Mouse (Mus musculus) neural tube, embryonic 11.5 days (tissue): ENCODE measurements at regions not wholly inside any gene's neighbourhood (a gene's known extent, or its start where the extent isn't known, plus 50 kb on each side); places are given as distances from the start of the nearest gene placed in this dataset.

ENCODE experiments used
- ATAC-seq: fragments of 200-750 bp; cut with Nextera tagmentation; 2 replicates; pipeline ENCODE4 v1.8.0; 2017; ENCODE audit warnings: moderate number of reproducible peaks, mild to moderate bottlenecking, moderate TSS enrichment, moderate library complexity; ENCODE audit not compliant: insufficient read depth, low FRiP score, low TSS enrichment
- DNase-seq: peaks from one replicate; pipeline ENCODE4 v3.0.0-alpha.2; 2015; ENCODE audit warnings: low spot score
- H3K27ac ChIP-seq: fragments of 300-500 bp; sonication (generic); 2 replicates; pipeline ENCODE4 v1.5.1; 2014; ENCODE audit warnings: low read depth, mild to moderate bottlenecking, low read length
- H3K27me3 ChIP-seq: fragments of 300-500 bp; sonication (generic); 2 replicates; pipeline ENCODE4 v1.6.1; 2014; ENCODE audit warnings: mild to moderate bottlenecking, low read length, mixed read lengths; ENCODE audit not compliant: control insufficient read depth, insufficient read depth
- H3K36me3 ChIP-seq: fragments of 300-500 bp; sonication (generic); 2 replicates; pipeline ENCODE4 v1.6.1; 2014; ENCODE audit warnings: mild to moderate bottlenecking, low read length, moderate library complexity, mixed read lengths; ENCODE audit not compliant: control insufficient read depth, insufficient read depth
- H3K4me1 ChIP-seq: fragments of 300-500 bp; sonication (generic); 2 replicates; pipeline ENCODE4 v1.6.1; 2014; ENCODE audit warnings: low read length, mixed read lengths; ENCODE audit not compliant: control insufficient read depth, insufficient read depth
- H3K4me2 ChIP-seq: fragments of 300-500 bp; sonication (generic); 2 replicates; pipeline ENCODE4 v1.6.1; 2014; ENCODE audit warnings: low read depth, mild to moderate bottlenecking, moderate library complexity
- H3K4me3 ChIP-seq: fragments of 300-500 bp; sonication (generic); 2 replicates; pipeline ENCODE4 v1.5.1; 2014; ENCODE audit warnings: low read depth, low read length
- H3K9ac ChIP-seq: fragments of 300-500 bp; sonication (generic); 2 replicates; pipeline ENCODE4 v1.6.1; 2014; ENCODE audit warnings: mild to moderate bottlenecking, low read length
- H3K9me3 ChIP-seq: fragments of 300-500 bp; sonication (generic); 2 replicates; pipeline ENCODE4 v1.6.1; 2016; ENCODE audit warnings: low read length; ENCODE audit not compliant: control insufficient read depth
- WGBS: fragments of 180-500 bp; shearing (Covaris S2); extraction: QIAGEN DNeasy Blood & Tissue Kit; methylation state at CpG from one replicate; pipeline ENCODE4 v1.1.7; 2014; 5-methylcytosine and 5-hydroxymethylcytosine counted together

DNA sequence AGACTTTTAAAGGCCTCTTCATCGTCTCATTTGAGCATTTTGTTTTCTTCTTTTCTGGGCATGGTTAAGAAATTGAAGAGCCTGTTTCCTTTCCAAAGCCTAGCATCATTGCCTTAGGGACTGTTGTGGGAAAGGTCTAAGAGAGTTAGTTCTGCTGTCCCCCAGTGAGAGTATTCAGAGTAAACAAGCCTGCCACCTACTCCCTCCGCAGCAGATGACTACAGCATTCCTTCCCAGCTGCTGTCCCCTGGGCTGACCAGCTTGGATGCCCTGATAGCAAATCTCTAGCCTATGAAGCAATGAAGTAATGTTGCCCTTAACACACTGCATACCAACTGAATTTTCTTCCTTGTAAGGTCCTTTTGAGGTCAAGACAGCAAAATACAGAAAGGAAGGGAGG, 164.9 kb downstream of the Moxd1 start:
- ATAC-seq (no peak), DNase-seq (no peak)
- Histone ChIP-seq H3K9me3 (no peaks in the 10 kb centered on the region), H3K9ac (no peak overlapping the region), H3K4me2 (no peak overlapping the region), H3K4me3 (no peak overlapping the region), H3K36me3 (no peaks in the 10 kb centered on the region), H3K27ac (no peak overlapping the region), H3K27me3 (no peaks in the 10 kb centered on the region), H3K4me1 (no peaks in the 10 kb centered on the region)
- WGBS: 72% methylated on average over 2 of the region's 2 CpGs

DNA sequence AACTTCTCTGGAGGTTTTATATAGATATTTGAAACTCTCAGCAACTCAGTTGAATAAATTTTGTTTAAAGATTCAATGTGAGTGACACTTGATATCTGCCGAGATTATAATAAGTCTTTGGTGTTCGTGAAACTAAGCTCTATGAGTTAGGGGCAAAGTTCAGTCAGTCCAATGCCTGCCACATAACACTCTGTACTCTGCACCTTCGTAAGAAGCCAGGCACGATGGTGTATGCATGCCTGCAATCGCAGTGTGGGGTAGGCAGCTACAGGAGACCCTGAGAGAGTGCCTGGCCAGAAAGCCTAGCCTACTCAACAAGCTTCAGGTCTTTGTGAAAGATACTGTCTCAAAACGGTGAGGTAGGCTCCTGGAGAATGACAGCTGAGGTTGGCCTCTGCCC, 167.7 kb downstream of the Moxd1 start:
- WGBS: 83% methylated on average over 6 of the region's 6 CpGs
- H3K27ac ChIP-seq: no peak overlapping the region
- no peaks in the 10 kb centered on the region for H3K9me3 ChIP-seq
- H3K4me1 ChIP-seq: no peaks in the 10 kb centered on the region
- no peaks in the 10 kb centered on the region for H3K36me3 ChIP-seq
- no peaks in the 10 kb centered on the region for H3K27me3 ChIP-seq
- DNase-seq: no peak
- H3K9ac ChIP-seq: no peak overlapping the region
- no peak for ATAC-seq
- H3K4me3 ChIP-seq: no peak overlapping the region
- H3K4me2 ChIP-seq: no peak overlapping the region

DNA sequence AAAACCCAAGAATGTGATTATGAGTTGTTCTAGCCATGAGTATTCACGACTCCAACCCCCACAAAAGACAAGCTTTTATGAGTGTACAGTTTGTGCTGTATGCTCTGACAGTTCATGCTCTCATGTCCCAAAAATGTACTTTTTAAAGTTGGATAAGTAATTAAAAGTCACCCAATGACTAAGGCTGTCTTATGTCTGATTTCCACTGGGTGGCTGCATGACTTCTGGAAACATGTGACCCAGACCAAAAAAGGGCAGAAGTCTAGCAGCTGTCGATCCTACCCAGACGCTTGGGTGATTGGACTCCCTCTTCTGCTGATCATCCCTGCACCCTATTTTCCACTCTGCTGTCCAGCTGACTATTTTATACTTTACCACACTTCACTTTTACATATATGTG, 168.7 kb downstream of the Moxd1 start:
- ATAC-seq (no peak), DNase-seq (no peak)
- WGBS: 74% methylated on average over 3 of the region's 3 CpGs
- Histone ChIP-seq H3K27ac (no peak overlapping the region), H3K4me2 (no peak overlapping the region), H3K36me3 (no peaks in the 10 kb centered on the region), H3K27me3 (no peaks in the 10 kb centered on the region), H3K4me3 (no peak overlapping the region), H3K9me3 (no peaks in the 10 kb centered on the region), H3K9ac (no peak overlapping the region), H3K4me1 (no peaks in the 10 kb centered on the region)

DNA sequence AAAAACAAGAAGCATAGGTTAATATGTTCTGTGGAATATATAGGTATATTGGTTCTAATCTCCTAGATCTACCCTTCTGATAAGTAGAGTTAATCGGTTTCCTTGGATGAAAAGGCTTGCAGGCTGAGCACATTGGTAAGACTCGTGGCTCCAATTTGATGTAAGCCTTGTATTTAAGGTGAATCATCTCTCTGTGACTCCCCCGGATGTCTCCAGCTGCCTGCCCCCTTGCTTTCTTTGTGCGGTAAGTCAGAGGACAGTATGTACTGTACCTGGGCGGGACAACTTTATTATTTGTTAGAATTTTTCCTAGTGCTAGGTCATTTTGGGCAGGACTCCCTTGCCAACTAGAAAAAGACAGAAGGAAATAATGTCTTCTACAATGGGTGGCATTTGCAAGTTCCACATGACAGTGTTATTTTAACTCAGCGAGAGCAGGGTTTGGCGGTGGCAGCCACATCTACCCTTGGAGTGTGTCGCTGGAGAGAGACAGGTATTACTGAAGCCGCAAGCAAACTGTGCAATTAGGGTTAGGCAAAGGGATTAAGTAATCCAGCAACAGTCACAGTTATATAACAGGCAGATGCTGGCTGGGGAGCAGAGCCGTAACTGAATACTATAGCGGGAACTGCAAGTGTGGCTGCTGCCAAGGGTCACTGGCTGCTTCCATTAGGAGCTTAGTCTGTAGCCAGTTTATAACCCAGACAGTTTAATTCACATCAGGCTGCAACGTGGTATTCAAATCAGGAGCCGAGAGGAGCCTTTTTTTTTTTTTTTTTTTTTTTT, 172.9 kb downstream of the Moxd1 start:
- H3K27me3 ChIP-seq: no peaks in the 10 kb centered on the region
- H3K4me1 ChIP-seq: no peaks in the 10 kb centered on the region
- no peak overlapping the region for H3K4me3 ChIP-seq
- H3K9me3 ChIP-seq: no peaks in the 10 kb centered on the region
- H3K4me2 ChIP-seq: no peak overlapping the region
- WGBS: 74% methylated on average over 13 of the region's 13 CpGs
- no peak overlapping the region for H3K9ac ChIP-seq
- DNase-seq: no peak
- H3K36me3 ChIP-seq: no peaks in the 10 kb centered on the region
- no peak overlapping the region for H3K27ac ChIP-seq
- ATAC-seq: no peak

DNA sequence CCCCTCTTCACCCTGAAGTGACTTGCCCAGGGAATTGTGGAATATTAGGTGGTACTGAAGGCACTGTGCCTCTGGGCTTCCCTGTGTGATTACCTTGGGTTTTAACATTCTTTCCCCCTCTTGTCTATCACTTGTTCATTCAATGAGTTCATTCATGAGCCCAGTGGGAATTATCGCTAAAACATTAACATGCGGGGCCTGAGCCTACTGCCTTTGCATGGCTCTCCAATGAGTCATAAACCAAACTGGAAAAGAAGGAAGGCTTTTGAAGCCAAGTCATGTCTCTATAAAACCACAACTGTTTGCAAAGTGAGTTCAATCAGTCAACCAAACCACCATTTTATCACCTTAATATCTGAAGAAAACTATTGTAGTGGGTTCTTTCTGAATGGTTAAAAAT, 173.8 kb downstream of the Moxd1 start:
- no peak overlapping the region for H3K4me2 ChIP-seq
- 84% methylated on average over 2 of the region's 2 CpGs for WGBS
- ATAC-seq (no peak), DNase-seq (no peak)
- H3K9ac ChIP-seq: no peak overlapping the region
- no peaks in the 10 kb centered on the region for H3K4me1 ChIP-seq
- H3K36me3 ChIP-seq: no peaks in the 10 kb centered on the region
- no peak overlapping the region for H3K4me3 ChIP-seq
- no peaks in the 10 kb centered on the region for H3K27me3 ChIP-seq
- no peaks in the 10 kb centered on the region for H3K9me3 ChIP-seq
- H3K27ac ChIP-seq: no peak overlapping the region

DNA sequence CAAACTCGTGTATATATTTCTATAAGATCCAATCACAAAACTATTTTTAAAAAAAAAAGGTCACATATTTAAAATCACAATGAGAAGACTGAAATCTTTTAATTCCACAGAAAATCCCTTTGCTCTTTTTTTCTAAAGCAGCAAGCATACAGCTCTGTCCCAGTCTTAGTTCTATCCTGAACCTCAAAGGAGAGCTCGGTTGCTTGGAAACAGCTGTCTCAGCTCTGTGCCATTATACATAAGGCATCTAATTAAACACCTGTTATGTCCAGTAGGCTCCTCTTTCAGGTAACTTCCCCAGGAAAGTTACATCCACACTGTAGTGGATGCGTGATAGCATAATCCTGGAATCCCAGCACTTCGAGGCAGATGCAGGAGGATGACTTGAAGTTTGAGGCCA, 181.5 kb downstream of the Moxd1 start:
- no peak for ATAC-seq
- H3K4me1 ChIP-seq: no peaks in the 10 kb centered on the region
- H3K9ac ChIP-seq: no peak overlapping the region
- H3K36me3 ChIP-seq: no peaks in the 10 kb centered on the region
- no peaks in the 10 kb centered on the region for H3K27me3 ChIP-seq
- H3K27ac ChIP-seq: no peak overlapping the region
- H3K9me3 ChIP-seq: no peaks in the 10 kb centered on the region
- H3K4me3 ChIP-seq: no peak overlapping the region
- DNase-seq: no peak
- WGBS: 74% methylated on average over 4 of the region's 4 CpGs
- no peak overlapping the region for H3K4me2 ChIP-seq

DNA sequence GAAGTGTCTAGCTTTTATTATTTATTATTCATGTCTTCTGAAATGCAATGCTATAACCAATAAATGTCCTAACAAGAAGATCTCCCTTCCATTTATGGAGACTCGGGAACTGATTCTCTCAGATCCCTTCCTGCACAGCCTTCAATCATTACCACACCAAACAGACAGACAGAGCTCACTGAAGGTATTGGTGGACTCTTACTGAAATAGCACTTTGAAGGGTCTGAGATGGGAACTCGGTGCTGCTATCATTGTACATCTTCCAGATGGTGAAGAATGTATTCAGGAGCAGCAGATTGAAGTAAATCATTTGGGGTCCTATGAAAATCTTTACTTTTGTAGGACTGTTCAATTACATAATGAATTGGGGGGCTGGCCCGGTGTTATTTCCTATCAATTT, 183.6 kb downstream of the Moxd1 start:
- H3K4me2 ChIP-seq: no peak overlapping the region
- H3K9ac ChIP-seq: no peak overlapping the region
- no peaks in the 10 kb centered on the region for H3K4me1 ChIP-seq
- H3K36me3 ChIP-seq: no peaks in the 10 kb centered on the region
- no peak overlapping the region for H3K27ac ChIP-seq
- H3K9me3 ChIP-seq: no peaks in the 10 kb centered on the region
- DNase-seq (no peak), ATAC-seq (no peak)
- no peaks in the 10 kb centered on the region for H3K27me3 ChIP-seq
- H3K4me3 ChIP-seq: no peak overlapping the region
- 46% methylated on average over 3 of the region's 3 CpGs for WGBS

DNA sequence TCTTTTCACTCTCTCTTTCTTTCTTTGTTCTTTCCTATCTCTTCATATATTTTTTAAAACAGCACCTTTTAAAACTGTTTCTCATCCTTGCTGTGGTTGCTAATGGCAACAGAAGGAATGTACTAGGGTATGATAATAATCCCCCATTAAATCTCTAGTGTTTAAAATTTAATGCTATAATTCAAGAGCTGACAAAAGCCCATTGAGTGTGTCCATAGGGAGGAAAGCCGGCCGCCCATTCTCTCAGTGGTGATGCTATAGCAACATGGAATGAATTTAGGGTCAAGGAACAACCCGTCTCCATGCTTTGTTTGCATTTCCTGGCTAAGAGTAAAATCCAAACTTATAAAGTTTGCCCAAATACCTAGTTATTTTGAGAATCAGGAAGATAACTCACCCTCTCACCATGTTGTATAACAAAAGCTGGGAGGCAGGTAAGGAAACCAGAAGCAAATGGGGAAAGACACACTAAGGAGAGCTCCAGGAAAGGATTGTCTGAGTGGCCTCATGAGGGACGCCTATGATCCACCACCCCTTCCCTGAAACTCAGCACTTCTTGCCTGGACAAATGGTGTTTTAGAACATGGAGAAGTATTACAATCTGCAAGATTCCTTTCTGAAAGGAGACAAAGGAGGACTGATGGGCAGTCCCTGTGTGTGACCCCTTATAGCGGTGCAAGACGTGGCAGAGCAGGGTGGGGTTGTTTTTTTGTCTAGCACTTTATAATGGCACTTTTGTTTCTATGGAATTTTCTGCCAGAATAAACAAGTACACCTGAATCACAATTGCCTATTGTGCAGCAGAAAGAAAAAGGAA, 184.3 kb downstream of the Moxd1 start:
- no peaks in the 10 kb centered on the region for H3K36me3 ChIP-seq
- ATAC-seq (peak; percentile 80), DNase-seq (peak; percentile 64)
- 0 out of 2 replicates have a peak overlapping the region, but pooled peaks have one; percentile 3 for H3K4me2 ChIP-seq
- H3K27ac ChIP-seq: 0 out of 2 replicates have a peak overlapping the region, but pooled peaks have one; percentile 58
- no peaks in the 10 kb centered on the region for H3K27me3 ChIP-seq
- 27% methylated on average over 6 of the region's 6 CpGs for WGBS
- no peak overlapping the region for H3K4me3 ChIP-seq
- H3K4me1 ChIP-seq: no peaks in the 10 kb centered on the region
- H3K9ac ChIP-seq: no peak overlapping the region
- no peaks in the 10 kb centered on the region for H3K9me3 ChIP-seq

DNA sequence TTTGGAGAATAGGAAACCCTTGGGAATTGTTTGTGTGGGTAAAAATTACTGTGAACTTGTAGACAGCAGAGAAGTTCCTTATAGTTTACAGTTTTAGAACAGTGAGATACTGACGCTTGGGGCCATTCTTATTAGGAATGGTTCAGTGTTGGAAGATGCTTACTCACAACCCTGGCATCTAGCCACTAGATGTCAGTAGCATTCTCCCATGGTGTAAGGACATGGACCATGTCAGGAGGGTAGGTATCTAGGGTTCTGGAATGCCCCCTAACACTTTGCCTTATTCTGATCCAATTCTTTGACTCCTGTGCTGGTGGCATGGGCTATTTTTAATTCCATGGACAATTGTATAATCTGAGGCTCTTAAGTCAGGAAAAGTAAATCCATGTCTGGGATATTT, 185.3 kb upstream of the Ccn2 start:
- H3K27ac ChIP-seq: no peak overlapping the region
- no peaks in the 10 kb centered on the region for H3K36me3 ChIP-seq
- no peaks in the 10 kb centered on the region for H3K4me1 ChIP-seq
- H3K9ac ChIP-seq: no peak overlapping the region
- H3K9me3 ChIP-seq: no peaks in the 10 kb centered on the region
- no peak for ATAC-seq
- WGBS: 67% methylated on average over 1 of the region's 1 CpGs
- H3K4me3 ChIP-seq: no peak overlapping the region
- no peak overlapping the region for H3K4me2 ChIP-seq
- no peaks in the 10 kb centered on the region for H3K27me3 ChIP-seq
- peak; percentile 30 for DNase-seq
